Comparison of ENCODE assay signal across 8 mouse cellular contexts in genomic region chr9:20897736-20898510, GRCm38 (mm10). TPM values are rescaled to one million over a fixed set of nuclear protein-coding genes. Genes with fewer than 3 reads are reported as not detected.
DNase-seq lines count a peak whose midpoint lies in the region; ATAC-seq and TF ChIP-seq lines count a peak whose summit lies in the region.

No protein-coding gene starts in this region.

- H3K4me1 ChIP-seq in forebrain, embryonic 14.5 days (ENCODE audit: control insufficient read depth, insufficient read depth, low read length) = peaks cover 9% of the 10 kb centered on the region
- H3K4me1 ChIP-seq in liver, embryonic 15.5 days (replicated peaks) = peaks cover 41% of the 10 kb centered on the region

- WGBS in forebrain, embryonic 14.5 days = 8% methylated on average over 23 of the region's 39 CpGs
- 2% methylated on average over 39 of the region's 39 CpGs for WGBS in liver, embryonic 15.5 days (ENCODE audit: insufficient replicate concordance)

- no peak for DNase-seq in frontal cortex, postnatal 14 days (ENCODE audit: low spot score in 2 of 2)
- no peak for DNase-seq in forebrain, embryonic 14.5 days (ENCODE audit: low spot score)
- no peak for DNase-seq in adrenal gland, postnatal 14 days
- no peak for DNase-seq in adrenal gland, postnatal 4 days (ENCODE audit: low spot score in 2 of 2)
- DNase-seq in left cerebral cortex, adult 9 months (ENCODE audit: low spot score in 2 of 2) = no peak

- peaks cover 30% of the 10 kb centered on the region for H3K79me2 ChIP-seq in C2C12 (ENCODE audit: control insufficient read depth, insufficient read depth)

- H3ac ChIP-seq in C2C12 (ENCODE audit: control insufficient read depth, insufficient read length, low read depth) = peak overlapping the region; percentile 62

- no peak overlapping the region for H3K27ac ChIP-seq in forebrain, embryonic 14.5 days (ENCODE audit: low read depth, low read length)
- H3K27ac ChIP-seq in liver, embryonic 15.5 days (replicated peaks) = peak overlapping the region; percentile 71

- no peaks in the 10 kb centered on the region for H3K27me3 ChIP-seq in C2C12 (ENCODE audit: control insufficient read depth, insufficient read depth, insufficient read length)
- no peaks in the 10 kb centered on the region for H3K27me3 ChIP-seq in forebrain, embryonic 14.5 days (replicated peaks; ENCODE audit: control insufficient read depth, insufficient read depth, low read length)
- no peaks in the 10 kb centered on the region for H3K27me3 ChIP-seq in liver, embryonic 15.5 days

- peak; percentile 32 for ATAC-seq in frontal cortex, adult (ENCODE audit: low TSS enrichment)
- ATAC-seq in forebrain, embryonic 14.5 days = peak; percentile 77
- ATAC-seq in liver, embryonic 15.5 days (ENCODE audit: insufficient read depth) = peak; percentile 73

- peaks cover 39% of the 10 kb centered on the region for H3K36me3 ChIP-seq in C2C12 (ENCODE audit: control insufficient read depth, insufficient read depth)
- H3K36me3 ChIP-seq in forebrain, embryonic 14.5 days (ENCODE audit: control insufficient read depth, insufficient read depth, low read length) = peaks cover 43% of the 10 kb centered on the region
- peaks cover 44% of the 10 kb centered on the region for H3K36me3 ChIP-seq in liver, embryonic 15.5 days (replicated peaks)

- H3K79me3 ChIP-seq in C2C12 (ENCODE audit: low read depth) = peaks cover 26% of the 10 kb centered on the region

- TF ChIP-seq CTCF in C2C12 (IDR thresholded peaks at IDR 0.05; ENCODE audit: control insufficient read depth, insufficient read depth, insufficient read length) = no peak

- H3K9me3 ChIP-seq in forebrain, embryonic 14.5 days (replicated peaks; ENCODE audit: control insufficient read depth, low read length) = no peaks in the 10 kb centered on the region
- no peaks in the 10 kb centered on the region for H3K9me3 ChIP-seq in liver, embryonic 15.5 days (replicated peaks)

- H3K4me3 ChIP-seq in C2C12 (ENCODE audit: insufficient read depth, poor library complexity, severe bottlenecking) = peak overlapping the region; percentile 74
- H3K4me3 ChIP-seq in forebrain, embryonic 14.5 days (ENCODE audit: low read depth, low read length) = peak overlapping the region; percentile 94
- peak overlapping the region; percentile 79 for H3K4me3 ChIP-seq in liver, embryonic 15.5 days (replicated peaks)

- peak overlapping the region; percentile 98 for H3K4me2 ChIP-seq in forebrain, embryonic 14.5 days (ENCODE audit: low read length)
- H3K4me2 ChIP-seq in liver, embryonic 15.5 days = peak overlapping the region; percentile 78

- peak overlapping the region; percentile 90 for H3K9ac ChIP-seq in forebrain, embryonic 14.5 days (ENCODE audit: low read length)
- H3K9ac ChIP-seq in liver, embryonic 15.5 days = peak overlapping the region; percentile 82

TF ChIP-seq in C2C12, 6 proteins besides CTCF, POLR2A, EP300 and RAD21:
- TF ChIP-seq MYOD1 (IDR thresholded peaks at IDR 0.05; ENCODE audit: control insufficient read depth, insufficient read length, low read depth) = no peak
- TF ChIP-seq USF1 (IDR thresholded peaks at IDR 0.05; ENCODE audit: low read depth) = no peak

RNA-seq across cellular contexts. Expression of gene Eif3g, which starts 0.5 kb away (rescaled TPM):
- polyA plus RNA-seq in C2C12 (2012; fragmentation: generic; extraction: Trizol) = 247 TPM
- polyA plus RNA-seq in forebrain, embryonic 14.5 days (2014; fragmentation: Nextera tagmentation; extraction: Ambion mirVana) = 264 and 269 TPM in 2 replicates
- polyA plus RNA-seq in liver, embryonic 15.5 days (2015; fragmentation: Nextera tagmentation; extraction: Ambion mirVana) = 178 and 180 TPM in 2 replicates
- 146 and 155 TPM in 2 replicates for total RNA-seq in adrenal gland, postnatal 14 days (2021)
- 100 to 1,000 TPM; 177 TPM for total RNA-seq in adrenal gland, postnatal 4 days (2021)

RNA-seq across cellular contexts. Expression of gene Ppan, which starts 9.9 kb away (rescaled TPM):
- polyA plus RNA-seq in C2C12 (2012; fragmentation: generic; extraction: Trizol) = 88.3 TPM
- polyA plus RNA-seq in forebrain, embryonic 14.5 days (2014; fragmentation: Nextera tagmentation; extraction: Ambion mirVana) = 44.1 and 49.6 TPM in 2 replicates
- 55.0 and 61.3 TPM in 2 replicates for polyA plus RNA-seq in liver, embryonic 15.5 days (2015; fragmentation: Nextera tagmentation; extraction: Ambion mirVana)
- total RNA-seq in adrenal gland, postnatal 14 days (2021) = 38.0 and 44.2 TPM in 2 replicates
- 10 to 100 TPM; 47.4 to 53.4 TPM for total RNA-seq in adrenal gland, postnatal 4 days (2021)

RNA-seq across cellular contexts. Expression of gene Angptl6, which starts 18.4 kb away (rescaled TPM):
- 0.92 TPM for polyA plus RNA-seq in C2C12 (2012; fragmentation: generic; extraction: Trizol)
- 15.5 TPM in 2 replicates for polyA plus RNA-seq in forebrain, embryonic 14.5 days (2014; fragmentation: Nextera tagmentation; extraction: Ambion mirVana)
- 9.1 and 10.6 TPM in 2 replicates for polyA plus RNA-seq in liver, embryonic 15.5 days (2015; fragmentation: Nextera tagmentation; extraction: Ambion mirVana)
- 3.4 and 5.3 TPM in 2 replicates for total RNA-seq in adrenal gland, postnatal 14 days (2021)
- total RNA-seq in adrenal gland, postnatal 4 days (2021) = 1 to 10 TPM; 2.7 to 3.2 TPM

RNA-seq across cellular contexts. Expression of gene A230050P20Rik, which starts 29.5 kb away (rescaled TPM):
- 11.8 TPM for polyA plus RNA-seq in C2C12 (2012; fragmentation: generic; extraction: Trizol)
- polyA plus RNA-seq in forebrain, embryonic 14.5 days (2014; fragmentation: Nextera tagmentation; extraction: Ambion mirVana) = 0.62 and 1.2 TPM in 2 replicates
- 5.0 and 7.0 TPM in 2 replicates for polyA plus RNA-seq in liver, embryonic 15.5 days (2015; fragmentation: Nextera tagmentation; extraction: Ambion mirVana)
- 17.6 and 22.7 TPM in 2 replicates for total RNA-seq in adrenal gland, postnatal 14 days (2021)
- total RNA-seq in adrenal gland, postnatal 4 days (2021) = 10 to 100 TPM; 34.4 to 43.7 TPM
